Mouse (Mus musculus) embryonic facial prominence, embryonic 12.5 days (tissue): Measurements from ENCODE around the gene Ttn. TPM values are rescaled to one million over a fixed set of nuclear protein-coding genes. Genes with fewer than 3 reads are reported as not detected.

Experiments
- ATAC-seq: fragments of 200-750 bp; cut with Nextera tagmentation; 2 replicates; pipeline ENCODE4 v1.8.0; 2017; ENCODE audit not compliant: insufficient number of reproducible peaks, insufficient read depth, low FRiP score, low TSS enrichment
- H3K27ac ChIP-seq: fragments of 300-500 bp; sonication (generic); 2 replicates; pipeline ENCODE4 v1.5.1; 2016; ENCODE audit warnings: mild to moderate bottlenecking
- H3K27me3 ChIP-seq: fragments of 300-500 bp; sonication (generic); 2 replicates; pipeline ENCODE4 v1.6.1; 2016; ENCODE audit warnings: mild to moderate bottlenecking, moderate library complexity
- H3K36me3 ChIP-seq: fragments of 300-500 bp; sonication (generic); 2 replicates; pipeline ENCODE4 v1.6.1; 2016; ENCODE audit warnings: mild to moderate bottlenecking
- H3K4me1 ChIP-seq: fragments of 300-500 bp; sonication (generic); 2 replicates; pipeline ENCODE4 v1.6.1; 2016
- H3K4me2 ChIP-seq: fragments of 300-500 bp; sonication (generic); replicated peaks from 2 replicates; pipeline ENCODE4 v1.6.1; 2016; ENCODE audit warnings: mild to moderate bottlenecking, moderate library complexity
- H3K4me3 ChIP-seq: fragments of 300-500 bp; sonication (generic); 2 replicates; pipeline ENCODE4 v1.5.1; 2016; ENCODE audit warnings: mild to moderate bottlenecking
- H3K9ac ChIP-seq: fragments of 300-500 bp; sonication (generic); 2 replicates; pipeline ENCODE4 v1.6.1; 2016; ENCODE audit warnings: mild to moderate bottlenecking, moderate library complexity
- H3K9me3 ChIP-seq: fragments of 300-500 bp; sonication (generic); 2 replicates; pipeline ENCODE4 v1.6.1; 2016; ENCODE audit warnings: mild to moderate bottlenecking, moderate library complexity
- WGBS: fragments of 180-500 bp; shearing (Covaris S2); methylation state at CpG from one replicate; pipeline ENCODE4 v1.1.7; 2016; 5-methylcytosine and 5-hydroxymethylcytosine counted together
- polyA plus RNA-seq: library from polyadenylated mRNA; unstranded; fragments of >200 nt; fragmentation: Nextera tagmentation; extraction: Ambion mirVana; gene quantifications from 2 replicates; pipeline ENCODE4 v1.2.1, GENCODE M21; 2016

The Ttn gene
- polyA plus RNA-seq, 1 experiment from 2014 or later, result 24.1 TPM

DNA sequence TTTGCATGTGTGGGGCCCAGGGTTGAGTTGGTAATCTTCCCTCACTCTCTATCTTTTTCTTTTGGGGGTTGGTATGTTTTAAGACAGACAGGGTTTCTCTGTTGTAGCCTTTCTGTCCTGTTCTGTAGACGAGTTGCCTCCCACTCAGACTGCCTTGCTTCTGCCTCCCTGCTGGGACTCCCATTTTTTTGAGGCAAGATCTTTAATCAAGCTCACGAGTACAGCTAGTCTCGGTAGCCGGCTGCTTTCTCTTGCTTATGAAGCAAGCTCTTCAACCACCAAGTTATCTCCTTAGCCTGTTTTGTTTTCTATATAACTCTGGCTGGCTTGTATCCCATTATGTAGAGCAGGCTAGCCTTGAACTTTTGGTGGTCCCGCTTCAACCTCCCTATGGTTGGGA lies 288.6 kb downstream of the Ttn start:
- Histone ChIP-seq H3K4me2 (no peak overlapping the region), H3K9ac (no peak overlapping the region), H3K36me3 (peaks cover 54% of the 10 kb centered on the region), H3K9me3 (no peaks in the 10 kb centered on the region), H3K4me1 (no peaks in the 10 kb centered on the region), H3K27me3 (no peaks in the 10 kb centered on the region), H3K27ac (no peak overlapping the region), H3K4me3 (no peak overlapping the region)
- ATAC-seq, result no peak
- 82% methylated on average over 5 of the region's 5 CpGs for WGBS

DNA sequence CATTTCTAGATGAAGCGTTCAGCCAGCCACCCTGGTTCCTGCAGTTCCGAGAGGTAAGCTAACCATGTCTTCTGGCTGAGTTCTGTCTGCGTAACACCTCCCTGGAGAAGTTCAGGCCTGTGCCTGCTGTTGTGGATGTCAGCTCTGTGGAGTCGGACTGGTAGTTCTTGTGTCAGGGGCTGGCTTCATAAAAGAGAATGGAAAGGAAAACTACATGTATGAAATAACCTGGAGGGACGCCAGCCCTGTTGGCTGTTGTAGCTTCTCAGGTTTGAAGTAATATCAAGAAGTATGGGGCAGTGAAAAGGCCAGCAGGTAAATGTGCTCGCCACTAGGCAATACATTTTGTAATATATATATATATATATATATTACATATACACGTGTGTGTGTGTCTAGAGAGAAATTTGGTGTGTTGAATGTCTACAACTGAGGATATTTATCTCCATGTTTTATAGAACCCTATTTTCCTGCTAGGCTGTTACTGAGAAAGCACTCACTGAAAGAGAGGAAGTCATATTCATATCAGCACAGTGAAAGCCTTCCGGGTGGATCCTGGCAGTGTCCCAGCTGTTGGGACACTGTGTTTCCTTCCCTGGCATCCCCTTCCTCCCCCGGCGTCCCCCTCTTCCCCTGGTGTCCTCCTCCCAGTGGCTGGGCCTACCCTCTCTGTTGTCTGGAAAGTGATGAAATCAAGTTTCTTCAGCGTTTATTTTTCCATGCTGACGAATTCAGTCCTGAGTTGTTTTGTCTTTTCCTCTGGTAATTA lies 291.7 kb downstream of the Ttn start:
- ATAC-seq, result no peak

DNA sequence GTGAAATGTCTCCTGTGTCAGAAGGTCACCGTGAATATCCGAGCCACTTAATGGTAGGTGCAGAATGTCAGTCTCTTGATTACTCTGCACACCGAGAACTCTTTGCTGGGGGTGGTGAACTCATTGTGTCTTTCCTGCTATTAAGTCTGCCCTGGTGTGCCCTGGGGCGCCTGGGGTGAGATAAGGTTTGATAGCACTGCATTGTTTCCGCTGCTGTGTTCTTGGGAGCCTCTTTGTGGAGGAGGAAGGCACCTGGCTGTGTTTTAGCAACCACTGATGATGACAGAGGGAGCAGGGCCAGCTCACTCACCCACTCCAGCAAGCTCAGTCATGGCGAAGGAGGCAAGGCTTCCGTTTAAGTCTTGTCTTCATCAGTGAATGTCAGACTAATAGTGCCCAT lies 294.2 kb downstream of the Ttn start:
- Histone ChIP-seq H3K27ac (no peak overlapping the region), H3K9ac (no peak overlapping the region), H3K27me3 (no peaks in the 10 kb centered on the region), H3K4me1 (no peaks in the 10 kb centered on the region), H3K4me3 (no peak overlapping the region), H3K4me2 (no peak overlapping the region), H3K9me3 (no peaks in the 10 kb centered on the region), H3K36me3 (peaks cover 75% of the 10 kb centered on the region)
- ATAC-seq, result no peak
- 57% methylated on average over 7 of the region's 7 CpGs for WGBS

More for the DNA sequence above, 291.7 kb downstream of the Ttn start:
- H3K9me3 ChIP-seq, result no peaks in the 10 kb centered on the region
- no peaks in the 10 kb centered on the region for H3K4me1 ChIP-seq
- H3K9ac ChIP-seq, result no peak overlapping the region
- 86% methylated on average over 12 of the region's 12 CpGs for WGBS
- no peak overlapping the region for H3K4me3 ChIP-seq
- H3K4me2 ChIP-seq, result no peak overlapping the region
- peaks cover 79% of the 10 kb centered on the region for H3K36me3 ChIP-seq
- no peaks in the 10 kb centered on the region for H3K27me3 ChIP-seq
- H3K27ac ChIP-seq, result no peak overlapping the region

DNA sequence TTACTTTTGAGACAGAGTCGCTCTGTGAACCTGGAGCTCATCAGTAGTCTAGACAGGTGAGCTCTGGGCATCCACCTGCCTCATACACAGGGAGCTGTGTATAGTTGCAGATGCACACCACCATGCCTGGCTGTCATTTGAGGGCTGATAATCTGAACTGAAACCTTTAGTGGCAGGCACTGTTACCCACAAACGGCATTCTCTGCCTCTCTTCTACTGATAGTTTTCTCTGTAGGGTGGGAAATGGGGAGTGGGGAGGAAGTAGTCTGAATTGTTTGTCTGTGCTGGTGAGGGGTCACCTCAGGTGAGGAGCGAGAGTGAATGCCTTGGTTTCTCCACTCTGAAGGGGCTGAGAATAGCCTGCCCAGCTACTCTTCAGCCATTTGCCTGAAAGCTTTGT lies 294.7 kb downstream of the Ttn start:
- Histone ChIP-seq H3K27ac (no peak overlapping the region), H3K27me3 (no peaks in the 10 kb centered on the region), H3K4me2 (no peak overlapping the region), H3K4me3 (no peak overlapping the region), H3K9ac (no peak overlapping the region), H3K9me3 (no peaks in the 10 kb centered on the region), H3K4me1 (no peaks in the 10 kb centered on the region), H3K36me3 (peaks cover 75% of the 10 kb centered on the region)
- no peak for ATAC-seq
- 75% methylated on average over 3 of the region's 3 CpGs for WGBS

DNA sequence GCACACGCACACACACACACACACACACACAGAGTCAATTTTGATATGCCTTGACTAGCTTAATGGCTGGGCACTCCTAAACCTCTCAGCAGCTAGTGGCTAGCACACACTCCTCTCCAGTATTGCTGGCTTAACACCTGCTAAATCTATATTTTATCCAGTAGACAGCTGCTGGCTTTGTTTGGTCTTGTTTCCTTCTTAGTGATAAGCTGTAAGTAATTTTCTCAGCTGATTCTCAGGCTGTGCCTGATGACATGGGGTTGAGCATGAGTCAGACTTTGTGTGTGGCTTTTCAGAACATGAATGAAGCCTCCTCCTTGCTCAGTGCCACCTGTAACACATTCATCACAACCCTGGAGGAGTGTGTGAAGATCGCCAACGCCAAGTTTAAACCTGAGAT lies 295.4 kb downstream of the Ttn start:
- H3K27ac ChIP-seq, result no peak overlapping the region
- H3K27me3 ChIP-seq, result no peaks in the 10 kb centered on the region
- H3K9ac ChIP-seq, result no peak overlapping the region
- H3K36me3 ChIP-seq, result peaks cover 77% of the 10 kb centered on the region
- no peak for ATAC-seq
- H3K4me3 ChIP-seq, result no peak overlapping the region
- WGBS, result 92% methylated on average over 3 of the region's 3 CpGs
- no peaks in the 10 kb centered on the region for H3K4me1 ChIP-seq
- H3K4me2 ChIP-seq, result no peak overlapping the region
- H3K9me3 ChIP-seq, result no peaks in the 10 kb centered on the region

DNA sequence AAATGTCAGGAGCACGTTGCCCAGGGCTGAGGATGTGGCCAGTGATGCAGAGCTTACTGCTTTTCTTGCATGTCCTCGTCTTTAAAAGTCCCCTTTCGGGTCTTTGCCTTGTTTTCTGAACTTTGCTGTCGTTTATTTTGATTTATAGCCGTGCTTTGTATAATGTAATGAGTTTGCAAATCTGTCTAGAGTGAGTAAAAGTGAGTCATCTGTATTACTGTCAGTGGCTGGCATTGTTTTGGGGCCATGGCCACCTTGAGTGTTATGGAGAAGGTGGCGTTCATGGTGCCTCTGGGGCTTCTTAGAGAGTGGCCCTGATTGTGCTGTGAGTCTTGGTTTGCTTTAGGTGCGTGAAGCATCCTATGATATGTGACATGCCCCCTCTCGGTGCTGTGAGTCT lies 300.0 kb downstream of the Ttn start:
- no peak overlapping the region for H3K4me2 ChIP-seq
- ATAC-seq, result no peak
- peaks cover 59% of the 10 kb centered on the region for H3K36me3 ChIP-seq
- no peaks in the 10 kb centered on the region for H3K27me3 ChIP-seq
- no peaks in the 10 kb centered on the region for H3K4me1 ChIP-seq
- H3K9ac ChIP-seq, result no peak overlapping the region
- H3K4me3 ChIP-seq, result no peak overlapping the region
- H3K27ac ChIP-seq, result no peak overlapping the region
- H3K9me3 ChIP-seq, result no peaks in the 10 kb centered on the region
- 92% methylated on average over 8 of the region's 8 CpGs for WGBS

DNA sequence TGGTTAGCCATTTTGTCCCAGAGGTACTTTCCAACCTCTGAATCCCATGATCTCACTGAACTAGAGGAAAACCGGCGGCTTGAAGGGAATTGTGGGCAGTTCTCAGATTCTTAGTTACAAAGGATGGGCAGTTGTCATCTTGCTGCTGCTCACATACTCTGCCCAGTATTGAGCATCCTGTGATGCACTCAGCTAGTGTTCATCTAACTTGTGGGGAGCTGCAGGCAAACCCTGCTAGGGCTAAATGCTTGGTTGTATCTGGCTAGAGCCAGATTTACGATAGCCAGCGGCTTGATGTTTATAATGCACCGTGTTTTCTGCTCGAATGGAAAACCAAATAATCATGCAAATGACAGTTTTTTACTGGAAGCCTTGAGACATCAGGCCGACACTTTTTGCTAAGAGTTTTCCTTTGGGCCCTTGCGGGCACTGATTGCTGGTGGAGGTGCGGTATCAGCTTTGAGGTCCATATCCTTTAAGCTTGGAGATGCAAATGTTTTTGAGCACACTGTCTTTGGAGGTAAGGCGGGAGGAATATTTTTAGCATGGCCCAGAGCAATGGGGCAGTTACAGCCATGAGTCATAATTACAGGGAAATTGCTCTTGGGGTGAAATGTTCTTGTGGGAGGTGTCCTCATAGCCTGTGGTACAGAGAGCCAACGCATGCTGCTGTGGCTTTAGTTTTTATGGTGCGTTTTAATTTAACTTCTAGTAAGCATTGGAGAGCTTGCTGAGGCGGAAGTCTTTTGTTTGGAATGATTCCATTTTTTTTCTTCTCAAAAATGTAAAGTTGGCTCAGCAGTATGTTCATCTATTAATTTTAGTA lies 305.7 kb downstream of the Ttn start:
- Histone ChIP-seq H3K4me2 (peak overlapping the region; percentile 56), H3K9me3 (no peaks in the 10 kb centered on the region), H3K4me1 (peaks cover 10% of the 10 kb centered on the region), H3K9ac (0 out of 2 replicates have a peak overlapping the region, but pooled peaks have one; percentile 88), H3K36me3 (peaks cover 13% of the 10 kb centered on the region; the same call in 1 of the 2 replicates), H3K27ac (no peak overlapping the region), H3K4me3 (peak overlapping the region; percentile 78), H3K27me3 (no peaks in the 10 kb centered on the region)
- 60% methylated on average over 13 of the region's 13 CpGs for WGBS
- no peak for ATAC-seq

DNA sequence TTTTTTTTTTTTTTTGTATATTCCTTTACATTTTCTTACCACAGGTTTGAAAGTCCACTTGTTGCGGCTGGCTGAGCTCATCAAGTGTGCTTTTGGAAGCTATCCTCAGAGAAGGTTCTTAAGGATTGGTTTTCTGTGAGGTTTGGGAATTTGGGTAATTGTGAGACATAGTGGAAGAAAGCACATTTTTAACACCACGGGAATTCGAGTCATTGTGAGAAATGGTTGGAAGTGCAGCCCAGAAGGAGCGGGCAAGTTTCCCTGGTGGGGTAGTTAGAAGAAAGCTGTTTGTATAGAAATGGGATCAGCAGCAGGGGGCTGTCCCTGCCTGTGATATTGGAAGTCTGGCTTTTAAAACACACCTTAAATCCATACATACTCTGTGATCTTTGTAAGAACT lies 306.4 kb downstream of the Ttn start:
- peaks cover 10% of the 10 kb centered on the region for H3K4me1 ChIP-seq
- peak overlapping the region; percentile 78 for H3K4me3 ChIP-seq
- H3K36me3 ChIP-seq, result 0 out of 2 replicates have a peak, but pooled peaks cover 13% of the 10 kb centered on the region
- peak overlapping the region; percentile 88; the same call in 1 of the 2 replicates for H3K9ac ChIP-seq
- no peak overlapping the region for H3K27ac ChIP-seq
- H3K4me2 ChIP-seq, result peak overlapping the region; percentile 56
- WGBS, result 9% methylated on average over 4 of the region's 4 CpGs
- H3K9me3 ChIP-seq, result no peaks in the 10 kb centered on the region
- no peaks in the 10 kb centered on the region for H3K27me3 ChIP-seq
- ATAC-seq, result no peak

DNA sequence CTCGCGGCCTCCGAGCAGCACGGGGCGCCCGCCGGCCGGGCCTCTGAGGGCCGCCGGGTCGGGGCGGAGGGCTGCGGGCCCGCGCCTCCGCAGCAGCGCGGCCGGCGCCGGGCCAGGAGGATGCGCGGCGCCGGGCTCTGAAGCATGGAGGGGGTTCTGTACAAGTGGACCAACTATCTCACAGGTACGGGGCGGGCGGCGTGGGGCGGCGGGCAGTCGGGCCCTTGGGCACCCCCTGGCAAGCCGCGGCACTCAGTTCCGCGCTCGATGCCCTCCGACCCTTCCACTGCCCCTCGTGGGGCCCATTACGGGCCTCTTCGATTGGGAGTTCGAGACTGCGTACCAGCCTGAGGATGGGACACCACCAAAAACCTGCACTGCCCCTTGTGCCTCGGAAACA lies 306.9 kb downstream of the Ttn start:
- H3K36me3 ChIP-seq, result 0 out of 2 replicates have a peak, but pooled peaks cover 12% of the 10 kb centered on the region
- peak overlapping the region; percentile 78 for H3K4me3 ChIP-seq
- peak; percentile 18; the same call in 1 of the 2 replicates for ATAC-seq
- WGBS, result under 1% methylated on average over 35 of the region's 44 CpGs
- peak overlapping the region; percentile 56 for H3K4me2 ChIP-seq
- peak overlapping the region; percentile 88 for H3K9ac ChIP-seq
- H3K4me1 ChIP-seq, result peaks cover 10% of the 10 kb centered on the region
- peak overlapping the region; percentile 85 for H3K27ac ChIP-seq
- H3K27me3 ChIP-seq, result no peaks in the 10 kb centered on the region
- H3K9me3 ChIP-seq, result no peaks in the 10 kb centered on the region

DNA sequence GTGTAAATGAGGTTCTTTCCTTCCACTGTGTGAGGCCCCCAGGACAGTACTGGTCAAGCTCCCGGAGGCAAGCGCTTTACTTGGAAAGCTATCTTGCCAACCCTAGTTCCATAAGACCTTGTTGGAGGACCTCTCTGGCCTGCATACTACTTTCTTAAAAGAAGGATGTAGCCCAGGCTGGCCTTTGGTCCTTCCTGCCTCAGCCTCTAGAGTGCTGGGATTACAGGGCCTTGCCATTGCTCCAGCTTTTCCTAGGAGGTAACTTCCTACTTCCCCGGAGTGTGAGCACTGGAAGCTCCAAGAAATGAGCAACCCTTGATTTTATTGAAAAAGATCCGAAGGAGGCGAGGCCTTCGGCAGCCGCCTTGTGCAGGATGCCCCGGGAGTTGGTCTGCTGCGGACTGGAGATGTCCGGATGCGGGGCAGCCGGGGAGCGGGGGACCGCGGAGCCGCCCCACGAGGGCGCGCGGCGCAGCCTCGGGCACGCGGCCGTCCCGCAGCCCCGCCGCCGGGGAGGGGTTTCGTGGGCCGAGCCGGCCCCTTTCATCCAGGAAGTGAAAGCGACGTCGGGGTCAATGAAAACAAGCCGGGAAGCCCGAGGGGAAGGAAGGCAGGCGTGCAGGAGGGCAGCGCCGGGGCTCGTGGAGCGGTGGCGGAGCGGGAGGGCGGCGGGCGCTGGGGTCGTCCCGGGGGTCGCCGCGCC lies 307.5 kb downstream of the Ttn start, which contains the start of gene Plekha3:
Gene Plekha3, plus strand, starts transcription at position 557 of the 703 bp plus-strand sequence.
- H3K4me3 ChIP-seq, result peak within 1 kb of the TSS; percentile 78
- 5% methylated on average over 44 of the region's 52 CpGs for WGBS
- H3K4me1 ChIP-seq, result peaks cover 10% of the 10 kb centered on the region
- H3K9ac ChIP-seq, result peak within 1 kb of the TSS; percentile 88
- ATAC-seq, result peak; percentile 57
- peak within 1 kb of the TSS; percentile 56 for H3K4me2 ChIP-seq
- H3K36me3 ChIP-seq, result 0 out of 2 replicates have a peak, but pooled peaks cover 9% of the 10 kb centered on the region
- H3K9me3 ChIP-seq, result no peaks in the 10 kb centered on the region
- no peaks in the 10 kb centered on the region for H3K27me3 ChIP-seq
- H3K27ac ChIP-seq, result peak within 1 kb of the TSS; percentile 85

DNA sequence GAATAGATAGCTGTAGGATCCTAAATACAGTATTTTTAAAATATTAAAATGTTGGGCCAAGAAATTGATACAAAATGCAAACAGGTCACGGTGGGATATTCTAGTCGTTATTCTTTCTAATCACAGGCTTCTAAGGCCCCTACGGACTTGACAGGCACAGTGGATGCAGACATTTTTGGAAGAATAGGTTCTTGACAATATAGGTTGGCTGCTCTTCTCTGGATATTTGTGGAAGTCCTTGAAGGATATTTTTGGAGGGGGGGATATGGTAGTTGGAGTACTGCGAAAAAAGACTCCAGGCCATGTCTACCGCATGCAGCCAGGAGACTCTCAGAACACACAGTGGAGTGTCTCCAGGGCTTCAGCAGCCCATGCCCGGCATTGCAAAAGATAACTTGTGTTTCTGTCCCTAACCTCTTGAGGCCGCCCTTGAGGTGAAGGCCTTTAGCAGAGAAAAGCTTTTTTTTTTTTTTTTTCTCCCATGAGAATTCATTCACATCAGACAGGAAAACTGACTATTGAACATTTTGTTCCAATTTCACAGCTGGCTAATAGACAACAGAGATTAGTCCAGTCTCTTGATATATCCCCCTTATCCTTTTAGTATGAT lies 308.8 kb downstream of the Ttn start:
- Histone ChIP-seq H3K27me3 (no peaks in the 10 kb centered on the region), H3K4me2 (peak overlapping the region; percentile 64), H3K4me3 (peak overlapping the region; percentile 48), H3K36me3 (0 out of 2 replicates have a peak, but pooled peaks cover 4% of the 10 kb centered on the region), H3K4me1 (peaks cover 10% of the 10 kb centered on the region), H3K9ac (0 out of 2 replicates have a peak overlapping the region, but pooled peaks have one; percentile 68), H3K27ac (peak overlapping the region; percentile 83; the same call in 1 of the 2 replicates), H3K9me3 (no peaks in the 10 kb centered on the region)
- 36% methylated on average over 7 of the region's 7 CpGs for WGBS
- ATAC-seq, result no peak
